Mouse (Mus musculus): ENCODE data around the gene Zfp874a.

Zfp874a gene

GRCm38 (mm10) chr13:67376255-67376654, 75.2 kb downstream of the Zfp874a start:
- DNase-seq (ENCODE audit: low read depth, low spot score) = peak; percentile 17

GRCm38 (mm10) chr13:67375050-67375911, 76.1 kb downstream of the Zfp874a start, which contains the start of the genes Gm28041 and Zfp456:
Gene Gm28041 (minus strand): TSS chr13:67375733.
Gene Zfp456 (minus strand): TSS chr13:67375810.
- peak; percentile 89 for DNase-seq (ENCODE audit: low read depth, low spot score)

Data from 3T3-L1 (cell line).